In genomic region chr6:93575249-93575648, GRCm38 (mm10) we compare ENCODE assay signal across 15 mouse cellular contexts.
DNase-seq lines count a peak whose midpoint lies in the region; TF ChIP-seq lines count a peak whose summit lies in the region.
"Had no signal": no experiment of that assay in that cellular context is flagged by ENCODE, and none has a peak within 500 bp of the region (broad histone marks: within the 10 kb centered on the region; RNA-seq: fewer than 3 reads in every experiment).

No protein-coding gene starts in this region.

- peak; percentile 68 for DNase-seq in heart, adult 11 months
- DNase-seq in heart, postnatal 14 days, result no peak
- peak; percentile 22 for DNase-seq in brain, embryonic 14.5 days (ENCODE audit: low read depth)
- DNase-seq in gastrocnemius, postnatal 4 days (ENCODE audit: low spot score in 2 of 2), result no peak
- DNase-seq: adrenal gland, adult 2 months; adrenal gland, adult 8-10 months; adrenal gland, postnatal 10 days; adrenal gland, postnatal 14 days; adrenal gland, postnatal 25 days; adrenal gland, postnatal 36 days; B cell, adult 2 months; cerebellum, adult 11 months; cerebellum, adult 11-12 months; cerebellum, adult 18-20 months; cerebellum, adult 2 months had no signal

- TF ChIP-seq POLR2A in brain, embryonic 14.5 days (IDR thresholded peaks at IDR 0.05; ENCODE audit: borderline replicate concordance, extremely low read depth, insufficient read depth, insufficient read length, poor library complexity, severe bottlenecking), result no peak

- intact Hi-C loops in heart, postnatal 14 days (cut with DNase I), result no loop called here

- no peak for TF ChIP-seq CTCF in brain, embryonic 14.5 days (IDR thresholded peaks at IDR 0.05; ENCODE audit: borderline replicate concordance, extremely low read depth, insufficient read depth, insufficient read length)

Comparison
In these comparisons a context has a peak if more than half of its experiments do, and no peak if none do; other contexts are left out.
1. DNase-seq: peak in heart, adult 11 months (single experiment) and brain, embryonic 14.5 days (single experiment); none in heart, postnatal 14 days (0 of 2) and gastrocnemius, postnatal 4 days (0 of 2).